Mouse (Mus musculus): Measurements from ENCODE around the gene Khdrbs2. TPM values are rescaled to one million over a fixed set of nuclear protein-coding genes. Genes with fewer than 3 reads are reported as not detected.

Gene Khdrbs2
- polyA plus RNA-seq (2012; rRNA removed): 7.2 and 8.2 TPM in 2 replicates

DNA sequence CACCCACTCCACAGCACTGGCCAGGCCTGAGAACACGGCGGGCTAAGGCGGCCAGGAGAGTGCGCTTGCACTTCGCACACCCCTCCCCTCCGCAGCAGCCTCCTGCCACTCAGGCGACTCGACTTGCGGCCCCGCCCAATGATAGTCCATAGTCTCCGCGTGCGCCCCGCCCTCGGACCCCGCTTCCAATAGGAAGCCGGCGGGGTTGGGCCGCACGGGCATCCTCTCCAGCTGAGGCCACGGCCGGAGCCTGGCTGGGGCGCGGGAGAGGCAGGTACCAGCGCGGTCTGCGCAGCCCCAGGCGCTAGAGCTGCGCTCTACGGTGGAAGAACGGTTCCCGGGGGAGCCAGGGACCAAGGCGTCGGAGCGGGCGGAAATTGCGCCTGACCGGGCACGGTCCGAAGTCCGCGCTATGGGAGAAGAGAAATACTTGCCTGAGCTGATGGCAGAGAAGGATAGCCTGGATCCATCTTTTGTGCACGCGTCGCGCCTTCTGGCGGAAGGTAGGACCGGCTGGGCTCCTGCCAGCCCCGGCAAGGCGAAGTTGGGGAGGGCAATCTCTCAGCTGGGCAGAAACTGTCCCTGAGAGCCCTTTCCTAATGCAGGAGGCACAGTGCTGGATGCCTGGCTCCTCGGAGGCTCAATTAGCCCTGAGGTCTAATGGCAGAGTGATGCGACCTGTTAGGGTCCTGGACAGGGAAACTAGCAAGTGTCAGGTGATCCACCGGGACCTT, at the start of gene Khdrbs2:
TSS of gene Khdrbs2 (plus strand) at position 209 of the 734 bp plus-strand sequence.
- peak within 1 kb of the TSS; percentile 56 for H3K4me3 ChIP-seq (replicated peaks; ENCODE audit: insufficient read depth, low read depth, low read length)
- 1% methylated on average over 53 of the region's 53 CpGs for WGBS
- no peak for TF ChIP-seq CTCF (IDR thresholded peaks at IDR 0.05; ENCODE audit: borderline replicate concordance, insufficient read depth, low read depth, low read length)
- TF ChIP-seq POLR2A (IDR thresholded peaks at IDR 0.05; ENCODE audit: borderline replicate concordance, insufficient read depth, low read length): peak; percentile 37; the same call in 1 of the 2 replicates

DNA sequence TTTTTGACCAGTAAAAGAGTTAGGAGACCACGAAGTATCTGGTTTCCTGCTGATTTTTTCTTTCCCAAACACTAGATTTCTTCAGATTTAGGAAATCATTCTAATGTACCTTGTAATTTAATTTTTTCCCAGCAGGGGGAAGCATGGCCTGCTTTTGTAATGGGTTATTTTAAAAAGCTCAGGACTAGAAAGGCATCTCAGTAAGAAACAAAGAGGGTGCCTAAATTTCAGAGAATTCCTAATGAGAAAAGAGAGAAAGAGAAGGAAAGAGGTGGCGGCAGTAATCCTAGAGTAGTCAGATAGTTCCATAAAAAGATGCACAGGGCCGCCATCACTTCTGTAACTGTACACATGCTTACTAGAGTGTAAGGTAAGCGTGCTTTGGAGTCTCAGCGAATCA, 2.1 kb downstream of the Khdrbs2 start:
- Histone ChIP-seq H3K4me3 (replicated peaks; ENCODE audit: insufficient read depth, low read depth, low read length) (no peak overlapping the region), H3K27me3 (ENCODE audit: control insufficient read depth, insufficient read depth, low read length) (no peaks in the 10 kb centered on the region), H3K4me1 (ENCODE audit: control insufficient read depth, insufficient read depth, low read length) (no peaks in the 10 kb centered on the region; the same call in 1 of the 2 replicates), H3K27ac (ENCODE audit: insufficient read depth, low read length) (no peak overlapping the region)
- 66% methylated on average over 5 of the region's 5 CpGs for WGBS
- no peak for TF ChIP-seq POLR2A (IDR thresholded peaks at IDR 0.05; ENCODE audit: borderline replicate concordance, insufficient read depth, low read length)
- no peak for TF ChIP-seq CTCF (IDR thresholded peaks at IDR 0.05; ENCODE audit: borderline replicate concordance, insufficient read depth, low read depth, low read length)
- peak in 1 of 2 experiments; percentile 34 for DNase-seq

More for the DNA sequence above, at the start of gene Khdrbs2:
- Histone ChIP-seq H3K27ac (ENCODE audit: insufficient read depth, low read length) (no peak within 1 kb of the TSS), H3K4me1 (ENCODE audit: control insufficient read depth, insufficient read depth, low read length) (no peaks in the 10 kb centered on the region; the same call in 1 of the 2 replicates), H3K27me3 (ENCODE audit: control insufficient read depth, insufficient read depth, low read length) (no peaks in the 10 kb centered on the region)
- DNase-seq: peak; percentile 94 to 95

DNA sequence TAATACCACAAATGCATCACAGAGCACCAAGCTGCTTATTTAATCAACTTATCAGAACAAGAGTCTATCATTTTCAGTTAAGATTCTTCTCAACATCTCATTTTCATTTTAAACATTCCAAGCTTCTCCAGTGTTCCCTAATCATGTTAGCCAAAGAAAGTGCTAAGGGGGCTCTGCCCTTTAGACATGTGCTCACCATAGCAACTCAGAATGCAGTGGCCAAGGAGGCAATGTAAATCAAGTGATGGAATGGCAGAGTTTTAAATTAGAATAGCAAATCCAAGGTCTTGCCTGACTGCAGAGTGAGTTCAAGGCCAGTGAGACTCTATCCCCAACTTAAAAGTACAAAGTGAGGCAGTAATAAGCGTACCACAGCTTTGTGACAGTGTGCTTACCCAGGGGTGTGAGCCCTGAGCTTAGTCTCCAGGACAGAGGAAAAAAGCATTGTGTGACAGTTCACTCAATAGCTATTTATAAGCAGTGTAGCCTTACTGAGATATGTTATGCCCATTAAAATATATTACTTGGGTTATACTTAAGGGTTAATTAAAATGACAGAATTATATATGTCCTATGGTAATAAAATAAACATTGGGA, 27.2 kb downstream of the Khdrbs2 start:
- 79% methylated on average over 1 of the region's 1 CpGs for whole genome bisulfite sequencing
- no peak overlapping the region for H3K27ac ChIP-seq (ENCODE audit: insufficient read depth, low read length)
- TF ChIP-seq CTCF (IDR thresholded peaks at IDR 0.05; ENCODE audit: borderline replicate concordance, insufficient read depth, low read depth, low read length): no peak
- TF ChIP-seq POLR2A (IDR thresholded peaks at IDR 0.05; ENCODE audit: borderline replicate concordance, insufficient read depth, low read length): no peak
- H3K27me3 ChIP-seq (ENCODE audit: control insufficient read depth, insufficient read depth, low read length): no peaks in the 10 kb centered on the region
- no peaks in the 10 kb centered on the region for H3K4me1 ChIP-seq (ENCODE audit: control insufficient read depth, insufficient read depth, low read length)
- no peak overlapping the region for H3K4me3 ChIP-seq (replicated peaks; ENCODE audit: insufficient read depth, low read depth, low read length)
- DNase-seq: no peak

DNA sequence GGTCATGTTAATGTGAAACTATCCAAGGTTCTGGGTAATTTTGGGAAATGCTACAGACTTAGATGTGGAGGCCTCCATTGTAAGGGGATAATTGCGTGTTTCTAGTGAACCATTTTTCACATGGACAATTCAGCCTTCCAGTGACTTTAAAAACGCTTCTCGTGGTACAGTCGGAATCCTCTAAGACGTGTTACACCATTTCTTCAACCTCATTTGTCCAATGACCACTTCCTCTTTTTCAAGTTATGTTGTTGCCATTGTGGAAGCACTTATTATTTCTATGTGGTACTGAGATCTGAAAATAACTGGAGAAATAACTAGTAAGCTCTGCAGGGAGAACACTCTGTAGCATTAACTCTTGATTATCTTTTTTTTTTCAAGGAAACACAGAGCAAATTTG, 75.9 kb downstream of the Khdrbs2 start:
- no peaks in the 10 kb centered on the region for H3K4me1 ChIP-seq (ENCODE audit: control insufficient read depth, insufficient read depth, low read length)
- WGBS: 92% methylated on average over 5 of the region's 5 CpGs
- DNase-seq: no peak
- no peak overlapping the region for H3K27ac ChIP-seq (ENCODE audit: insufficient read depth, low read length)
- H3K4me3 ChIP-seq (replicated peaks; ENCODE audit: insufficient read depth, low read depth, low read length): no peak overlapping the region
- no peak for TF ChIP-seq CTCF (IDR thresholded peaks at IDR 0.05; ENCODE audit: borderline replicate concordance, insufficient read depth, low read depth, low read length)
- TF ChIP-seq POLR2A (IDR thresholded peaks at IDR 0.05; ENCODE audit: borderline replicate concordance, insufficient read depth, low read length): no peak
- no peaks in the 10 kb centered on the region for H3K27me3 ChIP-seq (ENCODE audit: control insufficient read depth, insufficient read depth, low read length)

DNA sequence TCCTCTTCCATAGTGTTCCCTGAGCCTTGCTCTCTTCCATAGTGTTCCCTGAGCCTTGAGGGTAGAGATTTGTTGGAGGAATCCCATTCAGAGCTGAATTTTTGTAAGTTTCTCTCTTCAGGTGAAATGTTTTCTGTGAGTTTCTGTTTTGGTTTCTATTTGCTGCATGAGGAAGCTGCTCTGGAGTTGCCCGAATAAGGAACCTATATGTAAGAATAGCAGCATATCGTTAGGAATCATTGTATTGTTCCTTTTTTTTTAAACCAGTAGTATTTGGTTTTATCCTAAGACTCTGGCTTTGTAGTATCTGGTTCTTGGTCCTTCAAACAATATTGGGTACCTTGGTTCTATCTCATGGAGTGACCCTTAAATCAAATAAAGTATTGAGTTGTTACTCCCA, 77.1 kb downstream of the Khdrbs2 start:
- H3K4me3 ChIP-seq (replicated peaks; ENCODE audit: insufficient read depth, low read depth, low read length): no peak overlapping the region

DNA sequence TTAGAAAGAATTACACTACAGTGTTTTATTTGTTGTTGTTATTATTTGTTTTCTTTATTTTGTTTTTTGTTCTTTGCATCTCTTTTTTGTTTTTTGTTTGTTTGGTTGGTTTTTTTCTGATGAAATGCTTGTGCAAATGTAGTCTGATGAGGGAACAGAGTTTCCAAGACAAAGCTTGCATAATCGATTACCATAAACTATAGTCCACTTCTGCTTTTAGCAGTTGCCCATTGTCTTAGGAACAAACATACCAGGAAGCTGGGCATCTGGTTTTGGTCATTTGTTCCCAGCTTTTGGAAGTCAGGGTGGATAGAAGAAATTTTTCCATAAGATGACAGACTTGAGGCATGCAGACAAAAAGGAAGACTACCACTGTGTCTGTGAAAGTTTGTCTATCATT, 77.8 kb downstream of the Khdrbs2 start:
- no peak overlapping the region for H3K4me3 ChIP-seq (replicated peaks; ENCODE audit: insufficient read depth, low read depth, low read length)
- TF ChIP-seq POLR2A (IDR thresholded peaks at IDR 0.05; ENCODE audit: borderline replicate concordance, insufficient read depth, low read length) (no peak), CTCF (IDR thresholded peaks at IDR 0.05; ENCODE audit: borderline replicate concordance, insufficient read depth, low read depth, low read length) (no peak)
- H3K4me1 ChIP-seq (ENCODE audit: control insufficient read depth, insufficient read depth, low read length): no peaks in the 10 kb centered on the region
- no peak for DNase-seq
- H3K27me3 ChIP-seq (ENCODE audit: control insufficient read depth, insufficient read depth, low read length): no peaks in the 10 kb centered on the region
- 88% methylated on average over 1 of the region's 1 CpGs for WGBS
- no peak overlapping the region for H3K27ac ChIP-seq (ENCODE audit: insufficient read depth, low read length)

More for the DNA sequence above, 77.1 kb downstream of the Khdrbs2 start:
- DNase-seq: no peak
- WGBS: 97% methylated on average over 2 of the region's 2 CpGs
- Histone ChIP-seq H3K4me1 (ENCODE audit: control insufficient read depth, insufficient read depth, low read length) (no peaks in the 10 kb centered on the region), H3K27ac (ENCODE audit: insufficient read depth, low read length) (no peak overlapping the region), H3K27me3 (ENCODE audit: control insufficient read depth, insufficient read depth, low read length) (no peaks in the 10 kb centered on the region)
- TF ChIP-seq CTCF (IDR thresholded peaks at IDR 0.05; ENCODE audit: borderline replicate concordance, insufficient read depth, low read depth, low read length) (no peak), POLR2A (IDR thresholded peaks at IDR 0.05; ENCODE audit: borderline replicate concordance, insufficient read depth, low read length) (no peak)

DNA sequence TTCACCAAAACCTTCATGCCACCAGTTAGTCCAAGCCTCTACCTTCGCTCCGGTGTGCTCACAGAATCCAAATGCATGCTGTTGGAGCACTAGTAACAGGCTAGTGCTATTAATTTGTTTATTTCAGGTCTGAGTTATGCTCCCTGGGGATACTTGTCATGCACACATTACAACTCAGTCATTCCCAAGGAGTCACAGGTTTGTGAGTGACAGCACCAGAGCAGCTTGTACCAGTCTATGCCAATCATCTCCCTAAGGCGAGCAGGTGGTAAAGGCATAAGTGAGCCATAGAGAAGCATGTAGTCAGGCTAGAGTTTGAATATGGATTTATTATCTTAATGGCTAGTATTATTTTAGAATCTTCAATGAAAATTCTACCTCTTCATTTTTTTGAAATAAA, 86.4 kb downstream of the Khdrbs2 start:
- Histone ChIP-seq H3K4me3 (replicated peaks; ENCODE audit: insufficient read depth, low read depth, low read length) (no peak overlapping the region), H3K27me3 (ENCODE audit: control insufficient read depth, insufficient read depth, low read length) (no peaks in the 10 kb centered on the region), H3K27ac (ENCODE audit: insufficient read depth, low read length) (no peak overlapping the region), H3K4me1 (ENCODE audit: control insufficient read depth, insufficient read depth, low read length) (no peaks in the 10 kb centered on the region)
- no peak for DNase-seq
- TF ChIP-seq POLR2A (IDR thresholded peaks at IDR 0.05; ENCODE audit: borderline replicate concordance, insufficient read depth, low read length) (no peak), CTCF (IDR thresholded peaks at IDR 0.05; ENCODE audit: borderline replicate concordance, insufficient read depth, low read depth, low read length) (no peak)
- WGBS: 79% methylated on average over 3 of the region's 3 CpGs

DNA sequence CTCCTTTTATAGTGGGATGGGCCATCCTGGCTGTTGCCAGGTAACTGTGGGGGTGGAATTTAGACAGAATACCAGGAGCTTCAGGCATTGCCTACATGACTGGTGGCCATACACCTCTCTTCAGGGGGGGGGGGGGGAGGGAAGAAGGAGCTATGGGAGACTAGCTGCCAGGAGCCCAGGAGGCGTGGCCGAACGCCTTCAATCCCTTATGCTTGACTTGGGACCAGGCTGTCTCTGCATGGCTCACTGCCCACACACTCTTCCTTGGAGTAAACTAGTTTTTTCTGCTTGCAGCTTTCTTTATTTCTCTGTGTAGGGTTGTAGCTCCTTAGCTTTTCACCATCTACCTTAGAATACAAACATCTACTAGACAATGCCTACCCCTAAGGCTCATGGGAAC, 98.0 kb downstream of the Khdrbs2 start:
- TF ChIP-seq POLR2A (IDR thresholded peaks at IDR 0.05; ENCODE audit: borderline replicate concordance, insufficient read depth, low read length): no peak
- no peak for TF ChIP-seq CTCF (IDR thresholded peaks at IDR 0.05; ENCODE audit: borderline replicate concordance, insufficient read depth, low read depth, low read length)
- Histone ChIP-seq H3K27ac (ENCODE audit: insufficient read depth, low read length) (no peak overlapping the region), H3K4me3 (replicated peaks; ENCODE audit: insufficient read depth, low read depth, low read length) (no peak overlapping the region), H3K27me3 (ENCODE audit: control insufficient read depth, insufficient read depth, low read length) (no peaks in the 10 kb centered on the region), H3K4me1 (ENCODE audit: control insufficient read depth, insufficient read depth, low read length) (no peaks in the 10 kb centered on the region; the same call in 1 of the 2 replicates)
- no peak for DNase-seq
- 12% methylated on average over 3 of the region's 3 CpGs for WGBS
